Mouse (Mus musculus): ENCODE data around the gene Nckap5l.

- TF ChIP-seq POLR2A (IDR thresholded peaks at IDR 0.05; ENCODE audit: borderline replicate concordance, control insufficient read depth, low read depth, low read length) (no peak), CTCF (IDR thresholded peaks at IDR 0.05; ENCODE audit: control insufficient read depth, insufficient read depth, low read length) (no peak)
These were observed 35.0 kb downstream of the Nckap5l start for GRCm38 (mm10) chr15:99422551-99422950.

All from bone marrow, adult 2 months (tissue).